In the genomic region with DNA sequence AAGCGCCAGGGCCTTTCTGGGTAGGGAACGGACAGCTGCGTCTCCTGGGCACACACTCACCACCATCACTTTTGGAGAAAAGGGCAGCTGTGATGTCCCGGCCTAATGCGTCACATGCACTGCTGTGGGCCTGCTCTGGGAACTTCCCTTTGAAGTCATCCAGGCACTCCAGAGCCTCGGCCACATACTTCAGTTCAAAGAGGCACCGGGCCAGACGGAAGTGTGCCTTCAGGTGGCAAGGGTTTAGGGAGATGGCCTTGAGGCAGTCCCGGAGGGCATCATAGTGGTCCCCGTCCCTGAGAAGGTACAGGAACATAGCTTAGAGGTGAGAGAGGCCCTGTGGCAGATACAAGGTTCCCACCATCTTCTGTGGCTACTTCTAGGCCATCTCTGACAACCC, we compare ENCODE assay signal across 10 mouse cellular contexts. TPM values are rescaled to one million over a fixed set of nuclear protein-coding genes. Genes with fewer than 3 reads are reported as not detected.
DNase-seq lines count a peak whose midpoint lies in the region; ATAC-seq and TF ChIP-seq lines count a peak whose summit lies in the region.
"Had no signal": no experiment of that assay in that cellular context is flagged by ENCODE, and none has a peak within 500 bp of the region (broad histone marks: within the 10 kb centered on the region; RNA-seq: fewer than 3 reads in every experiment).

No protein-coding gene starts in this region.

- H3K4me2 ChIP-seq in liver, embryonic 12.5 days, result no peak overlapping the region
- H3K4me2 ChIP-seq in liver, postnatal 0 days (ENCODE audit: low read depth, low read length), result no peak overlapping the region
- H3K4me2 ChIP-seq in limb, embryonic 13.5 days (replicated peaks), result no peak overlapping the region

- DNase-seq in cerebellum, adult 2 months, result no peak
- DNase-seq in cerebellum, postnatal 4 days (ENCODE audit: low spot score in 2 of 2), result no peak
- DNase-seq in liver, postnatal 0 days, result no peak
- DNase-seq in thymus, postnatal 10 days (ENCODE audit: low spot score in 2 of 2), result no peak

- 0 out of 2 replicates have a peak, but pooled peaks have one; percentile 9 for ATAC-seq in liver, embryonic 12.5 days
- ATAC-seq in liver, postnatal 0 days, result no peak
- ATAC-seq in erythroid progenitor cell, adult 5-6 weeks (replicated peaks; ENCODE audit: low FRiP score, poor library complexity, severe bottlenecking), result 0 out of 2 replicates have a peak, but pooled peaks have one; percentile 11
- ATAC-seq in limb, embryonic 13.5 days (ENCODE audit: low FRiP score, low read depth), result no peak
- ATAC-seq in megakaryocyte, adult 5-6 weeks (ENCODE audit: poor library complexity, severe bottlenecking), result no peak

- WGBS in cerebellum, adult 2 months, result 41% methylated on average over 10 of the region's 10 CpGs
- WGBS in liver, embryonic 12.5 days (ENCODE audit: insufficient replicate concordance), result 72% methylated on average over 10 of the region's 10 CpGs
- WGBS in liver, postnatal 0 days (ENCODE audit: insufficient replicate concordance), result 76% methylated on average over 10 of the region's 10 CpGs
- 53% methylated on average over 10 of the region's 10 CpGs for WGBS in limb, embryonic 13.5 days

- no peaks in the 10 kb centered on the region for H3K9me3 ChIP-seq in liver, embryonic 12.5 days (replicated peaks)
- no peaks in the 10 kb centered on the region for H3K9me3 ChIP-seq in liver, postnatal 0 days (ENCODE audit: low read length)
- no peaks in the 10 kb centered on the region for H3K9me3 ChIP-seq in limb, embryonic 13.5 days

- H3K4me3 ChIP-seq in cerebellum, adult 2 months (replicated peaks; ENCODE audit: insufficient read depth, low read depth, low read length), result no peak overlapping the region
- H3K4me3 ChIP-seq in liver, embryonic 12.5 days, result no peak overlapping the region
- no peak overlapping the region for H3K4me3 ChIP-seq in liver, postnatal 0 days (ENCODE audit: low read depth, low read length)
- H3K4me3 ChIP-seq in limb, embryonic 13.5 days, result no peak overlapping the region
- H3K4me3 ChIP-seq: heart, adult 2 months had no signal

- peaks cover 55% of the 10 kb centered on the region for H3K4me1 ChIP-seq in cerebellum, adult 2 months (ENCODE audit: control insufficient read depth, insufficient read depth, low read length)
- peaks cover 16% of the 10 kb centered on the region for H3K4me1 ChIP-seq in liver, embryonic 12.5 days
- H3K4me1 ChIP-seq in liver, postnatal 0 days (ENCODE audit: insufficient read depth), result no peaks in the 10 kb centered on the region
- H3K4me1 ChIP-seq in limb, embryonic 13.5 days, result peaks cover 37% of the 10 kb centered on the region

- H3K36me3 ChIP-seq in liver, embryonic 12.5 days, result peaks cover 67% of the 10 kb centered on the region
- H3K36me3 ChIP-seq in liver, postnatal 0 days (replicated peaks; ENCODE audit: insufficient read depth, low read length), result peaks cover 65% of the 10 kb centered on the region
- peaks cover 82% of the 10 kb centered on the region for H3K36me3 ChIP-seq in limb, embryonic 13.5 days

- H3K27ac ChIP-seq in cerebellum, adult 2 months (ENCODE audit: insufficient read depth, low read length), result 0 out of 2 replicates have a peak overlapping the region, but pooled peaks have one; percentile 43
- H3K27ac ChIP-seq in liver, embryonic 12.5 days, result no peak overlapping the region
- H3K27ac ChIP-seq in liver, postnatal 0 days (ENCODE audit: low read depth), result no peak overlapping the region
- no peak overlapping the region for H3K27ac ChIP-seq in limb, embryonic 13.5 days
- H3K27ac ChIP-seq: heart, adult 2 months; macrophage had no signal

- TF ChIP-seq EP300 in liver, postnatal 0 days (IDR thresholded peaks at IDR 0.05; ENCODE audit: low read depth), result no peak

- no peak for TF ChIP-seq POLR2A in cerebellum, adult 2 months (IDR thresholded peaks at IDR 0.05; ENCODE audit: borderline replicate concordance, insufficient read depth, low read length)

- TF ChIP-seq CTCF in cerebellum, adult 2 months (IDR thresholded peaks at IDR 0.05; ENCODE audit: borderline replicate concordance, insufficient read depth, low read depth, low read length), result no peak
- TF ChIP-seq CTCF in liver, postnatal 0 days (IDR thresholded peaks at IDR 0.05; ENCODE audit: low read depth), result no peak

- no peaks in the 10 kb centered on the region for H3K27me3 ChIP-seq in cerebellum, adult 2 months (ENCODE audit: control insufficient read depth, insufficient read depth, low read length)
- peaks cover 10% of the 10 kb centered on the region; the same call in 1 of the 2 replicates for H3K27me3 ChIP-seq in liver, embryonic 12.5 days (replicated peaks)
- H3K27me3 ChIP-seq in liver, postnatal 0 days (ENCODE audit: insufficient read depth, low read length), result no peaks in the 10 kb centered on the region
- no peaks in the 10 kb centered on the region for H3K27me3 ChIP-seq in limb, embryonic 13.5 days

- no peak overlapping the region for H3K9ac ChIP-seq in liver, embryonic 12.5 days
- H3K9ac ChIP-seq in liver, postnatal 0 days (replicated peaks), result no peak overlapping the region
- H3K9ac ChIP-seq in limb, embryonic 13.5 days, result peak overlapping the region; percentile 56

RNA-seq across cellular contexts. Expression of a gene that starts 19.8 kb away (rescaled TPM):
- 152 and 153 TPM in 2 replicates for polyA plus RNA-seq in cerebellum, adult 2 months (2012; rRNA removed)
- polyA plus RNA-seq in liver, embryonic 12.5 days (2016; fragmentation: Nextera tagmentation; extraction: Ambion mirVana), result 47.6 and 48.4 TPM in 2 replicates
- 29.6 and 30.8 TPM in 2 replicates for polyA plus RNA-seq in liver, postnatal 0 days (2015; fragmentation: Nextera tagmentation; extraction: Ambion mirVana)
- 5.0 and 10.1 TPM in 2 replicates for total RNA-seq in erythroid progenitor cell, adult 5-6 weeks (2015; ENCODE audit: low replicate concordance)
- total RNA-seq in erythroid progenitor cell, adult 5-6 weeks (2017; ENCODE audit: low replicate concordance), result 9.8 and 11.3 TPM in 2 replicates
- polyA plus RNA-seq in limb, embryonic 13.5 days (2015; fragmentation: Nextera tagmentation; extraction: Ambion mirVana), result 84.0 and 86.8 TPM in 2 replicates
- 34.2 and 38.5 TPM in 2 replicates for total RNA-seq in megakaryocyte, adult 5-6 weeks (2015)
- 13.3 and 15.0 TPM in 2 replicates for total RNA-seq in megakaryocyte, adult 5-6 weeks (2017)

RNA-seq across cellular contexts. Expression of a gene that starts 34.4 kb away (rescaled TPM):
- 0.59 and 0.60 TPM in 2 replicates for polyA plus RNA-seq in cerebellum, adult 2 months (2012; rRNA removed)
- 0.37 and 0.46 TPM in 2 replicates for polyA plus RNA-seq in liver, embryonic 12.5 days (2016; fragmentation: Nextera tagmentation; extraction: Ambion mirVana)
- polyA plus RNA-seq in liver, postnatal 0 days (2015; fragmentation: Nextera tagmentation; extraction: Ambion mirVana), result 1.0 and 1.3 TPM in 2 replicates
- total RNA-seq in erythroid progenitor cell, adult 5-6 weeks (2015; ENCODE audit: low replicate concordance), result 0.84 TPM in 1 of 2 replicates, not detected in the other
- 1.8 TPM in 1 of 2 replicates, not detected in the other for total RNA-seq in erythroid progenitor cell, adult 5-6 weeks (2017; ENCODE audit: low replicate concordance)
- 5.5 and 5.6 TPM in 2 replicates for polyA plus RNA-seq in limb, embryonic 13.5 days (2015; fragmentation: Nextera tagmentation; extraction: Ambion mirVana)
- total RNA-seq in megakaryocyte, adult 5-6 weeks (2015), result 1.9 and 2.5 TPM in 2 replicates
- total RNA-seq in megakaryocyte, adult 5-6 weeks (2017), result 2.1 and 3.7 TPM in 2 replicates
- polyA plus RNA-seq: macrophage had no signal

RNA-seq across cellular contexts. Expression of a gene that starts 55.9 kb away (rescaled TPM):
- 46.3 and 46.6 TPM in 2 replicates for polyA plus RNA-seq in cerebellum, adult 2 months (2012; rRNA removed)
- 10.0 and 11.2 TPM in 2 replicates for polyA plus RNA-seq in liver, embryonic 12.5 days (2016; fragmentation: Nextera tagmentation; extraction: Ambion mirVana)
- polyA plus RNA-seq in liver, postnatal 0 days (2015; fragmentation: Nextera tagmentation; extraction: Ambion mirVana), result 5.3 and 5.5 TPM in 2 replicates
- 16.2 and 28.5 TPM in 2 replicates for total RNA-seq in erythroid progenitor cell, adult 5-6 weeks (2015; ENCODE audit: low replicate concordance)
- 9.0 and 10.1 TPM in 2 replicates for total RNA-seq in erythroid progenitor cell, adult 5-6 weeks (2017; ENCODE audit: low replicate concordance)
- polyA plus RNA-seq in limb, embryonic 13.5 days (2015; fragmentation: Nextera tagmentation; extraction: Ambion mirVana), result 13.3 and 14.1 TPM in 2 replicates
- 16.5 and 18.5 TPM in 2 replicates for total RNA-seq in megakaryocyte, adult 5-6 weeks (2015)
- total RNA-seq in megakaryocyte, adult 5-6 weeks (2017), result 11.6 and 14.1 TPM in 2 replicates

RNA-seq across cellular contexts. Expression of a gene that starts 56.7 kb away (rescaled TPM):
- polyA plus RNA-seq in cerebellum, adult 2 months (2012; rRNA removed), result 4.0 and 4.7 TPM in 2 replicates
- 2.8 and 3.6 TPM in 2 replicates for polyA plus RNA-seq in liver, embryonic 12.5 days (2016; fragmentation: Nextera tagmentation; extraction: Ambion mirVana)
- 1.2 and 1.3 TPM in 2 replicates for polyA plus RNA-seq in liver, postnatal 0 days (2015; fragmentation: Nextera tagmentation; extraction: Ambion mirVana)
- total RNA-seq in erythroid progenitor cell, adult 5-6 weeks (2015; ENCODE audit: low replicate concordance), result 4.2 TPM in 1 of 2 replicates, not detected in the other
- total RNA-seq in erythroid progenitor cell, adult 5-6 weeks (2017; ENCODE audit: low replicate concordance), result 8.1 TPM in 1 of 2 replicates, not detected in the other
- polyA plus RNA-seq in limb, embryonic 13.5 days (2015; fragmentation: Nextera tagmentation; extraction: Ambion mirVana), result 2.4 and 2.6 TPM in 2 replicates
- 10.2 and 11.7 TPM in 2 replicates for total RNA-seq in megakaryocyte, adult 5-6 weeks (2015)
- 9.1 and 13.4 TPM in 2 replicates for total RNA-seq in megakaryocyte, adult 5-6 weeks (2017)

Comparison
In these comparisons a context has a peak if more than half of its experiments do, and no peak if none do; other contexts are left out.
1. ATAC-seq: peak in liver, embryonic 12.5 days (single experiment) and erythroid progenitor cell, adult 5-6 weeks (single experiment); none in liver, postnatal 0 days (single experiment), limb, embryonic 13.5 days (single experiment) and megakaryocyte, adult 5-6 weeks (single experiment).